Mouse (Mus musculus) left cerebral cortex, adult 18-20 months (tissue): Measurements from ENCODE around the gene Gna12. TPM values are rescaled to one million over a fixed set of nuclear protein-coding genes. Genes with fewer than 3 reads are reported as not detected.

Experiments used
- DNase-seq, 2 experiments: peaks; one replicate each; pipeline ENCODE4 v3.0.0; 2021 to 2022; ENCODE audit warnings: low spot score in 2 of 2, mixed read lengths in 1 of 2
- long read RNA-seq, 2 experiments: library from polyadenylated mRNA; stranded (forward); transcript quantifications; one replicate each; pipeline ENCODE4 v2.0.0; 2021
- total RNA-seq, 2 experiments: library from RNA; stranded (reverse); gene quantifications; 2 replicates each; pipeline ENCODE4 v1.2.3; 2021

The Gna12 gene
- 10 to 100 TPM; 61.3 to 71.0 TPM for total RNA-seq
- long read RNA-seq, experiment 1, transcript Gna12-201 (4 exons, 3,416 nt), result major isoform, 138 of 170 reads
- long read RNA-seq, experiment 1, partial matches to known transcripts, result 7 of 170 reads
- long read RNA-seq, experiment 1, other reads (novel, unspliced or antisense), result 25 of 170 reads
- long read RNA-seq, experiment 2, transcript Gna12-201 (4 exons, 3,416 nt), result major isoform, 82 of 114 reads
- long read RNA-seq, experiment 2, partial matches to known transcripts, result 2 of 114 reads
- long read RNA-seq, experiment 2, other reads (novel, unspliced or antisense), result 30 of 114 reads

DNA sequence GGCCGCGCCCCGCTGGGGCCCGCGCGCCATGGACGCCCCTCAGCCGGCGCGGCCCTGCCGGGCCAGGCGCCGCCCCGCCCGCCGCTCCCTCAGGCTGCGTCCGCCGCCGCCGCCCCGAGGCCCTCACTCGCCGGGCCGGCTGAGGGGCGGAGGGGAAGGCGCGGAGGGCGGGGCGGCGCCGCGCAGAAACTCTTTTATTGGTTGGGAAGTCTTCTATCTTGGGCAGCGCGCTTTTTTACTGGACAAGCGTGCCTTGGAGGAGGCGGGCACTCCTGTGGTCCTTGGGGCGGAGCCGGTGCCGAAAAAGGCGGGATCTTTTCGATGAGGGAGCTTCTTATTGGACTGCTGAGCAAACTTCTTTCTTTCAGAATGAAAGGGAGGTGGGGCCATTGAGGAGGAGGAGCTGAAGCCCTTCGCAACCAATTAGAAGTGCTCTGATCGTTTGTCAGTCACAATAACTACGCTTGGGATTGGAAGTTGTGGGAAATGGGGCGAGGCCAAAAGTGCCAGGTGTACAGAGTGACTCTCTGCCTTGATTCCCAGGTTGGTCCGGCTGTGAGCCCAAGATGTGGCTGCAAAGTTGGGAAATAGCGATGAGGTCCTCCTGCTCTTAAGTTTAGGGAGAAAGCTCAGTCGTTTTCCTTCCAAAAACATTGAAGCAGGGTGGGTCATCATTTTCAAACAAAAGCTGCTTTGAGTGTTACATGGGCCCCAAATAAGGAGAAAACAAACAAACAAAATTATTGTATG, at the start of gene Gna12:
Gene Gna12 (minus strand): TSS at position 118 of the 750 bp plus-strand sequence.
- peak; percentile 94 to 97 for DNase-seq

DNA sequence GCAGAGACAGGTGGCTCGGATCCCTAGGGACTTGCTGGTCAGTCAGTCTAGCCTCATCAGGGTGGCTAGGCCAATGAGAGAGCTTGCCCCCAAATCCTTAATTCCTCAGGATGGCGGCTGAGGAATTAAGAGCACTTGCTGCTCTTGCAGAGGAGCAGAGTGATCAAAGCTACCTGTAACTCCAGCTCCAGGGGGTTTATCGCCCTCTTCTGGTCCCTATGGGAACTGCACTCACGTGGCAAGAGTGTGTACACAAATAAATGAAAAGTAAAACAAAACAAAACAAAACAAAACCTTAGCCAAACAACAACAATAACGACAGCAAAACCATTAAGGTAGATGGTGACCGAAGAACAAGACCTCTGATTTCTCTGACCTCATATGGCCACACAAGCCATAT, 48.4 kb upstream of the Gna12 start:
- DNase-seq, result no peak

DNA sequence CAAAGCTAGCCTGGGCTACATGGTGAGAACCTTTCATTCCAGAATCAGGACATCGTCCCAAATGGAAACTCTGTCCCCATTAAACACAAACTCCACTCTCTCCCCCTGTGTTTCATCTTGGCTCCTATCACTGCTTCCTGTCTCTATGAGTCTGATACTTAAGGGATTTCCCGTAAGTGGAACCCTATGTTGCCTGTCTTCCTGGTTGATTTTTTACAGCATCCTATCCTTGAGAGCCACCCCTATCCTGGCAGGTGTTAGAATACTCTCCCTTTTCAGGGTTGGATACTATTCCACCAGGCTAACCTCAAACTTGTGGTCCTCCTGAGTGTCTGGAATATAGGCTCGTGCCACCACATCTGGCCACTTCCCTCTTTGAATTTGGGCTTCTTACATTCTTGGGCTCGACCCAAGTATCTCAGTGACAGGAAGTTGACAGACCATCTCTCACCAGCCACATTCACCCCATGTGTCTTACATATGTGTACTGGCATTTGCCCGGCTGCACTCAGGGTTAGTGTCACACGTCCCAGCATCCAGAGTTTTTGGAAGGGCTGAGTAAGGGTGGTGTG, 43.6 kb upstream of the Gna12 start:
- DNase-seq, result no peak

DNA sequence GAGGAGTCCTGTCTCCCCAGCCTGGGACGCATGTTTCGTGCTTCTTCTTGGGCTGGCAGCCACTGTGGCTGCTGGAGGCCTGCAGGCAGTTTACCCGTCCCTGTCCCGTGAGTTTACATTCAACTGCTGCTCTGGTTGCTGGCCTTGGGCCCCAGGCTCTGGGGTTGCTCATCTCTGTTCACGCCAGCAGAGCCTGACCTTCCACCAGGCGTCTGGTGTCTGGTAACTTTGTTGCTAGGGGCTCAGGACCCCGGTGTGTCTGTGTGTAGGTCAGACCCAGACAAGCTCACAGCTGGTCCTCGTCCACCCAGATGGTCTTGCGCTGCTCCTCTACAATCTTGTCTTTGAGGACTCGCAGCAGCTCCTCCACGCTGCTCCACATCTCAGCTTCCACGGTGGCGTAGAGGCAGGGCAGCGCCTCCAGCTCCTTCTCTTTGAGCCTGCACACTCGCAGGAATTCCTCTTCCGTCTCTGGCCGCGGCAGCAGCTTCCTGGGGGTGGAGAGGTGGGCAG, 42.9 kb upstream of the Gna12 start:
- DNase-seq, result peak; percentile 26 to 58

DNA sequence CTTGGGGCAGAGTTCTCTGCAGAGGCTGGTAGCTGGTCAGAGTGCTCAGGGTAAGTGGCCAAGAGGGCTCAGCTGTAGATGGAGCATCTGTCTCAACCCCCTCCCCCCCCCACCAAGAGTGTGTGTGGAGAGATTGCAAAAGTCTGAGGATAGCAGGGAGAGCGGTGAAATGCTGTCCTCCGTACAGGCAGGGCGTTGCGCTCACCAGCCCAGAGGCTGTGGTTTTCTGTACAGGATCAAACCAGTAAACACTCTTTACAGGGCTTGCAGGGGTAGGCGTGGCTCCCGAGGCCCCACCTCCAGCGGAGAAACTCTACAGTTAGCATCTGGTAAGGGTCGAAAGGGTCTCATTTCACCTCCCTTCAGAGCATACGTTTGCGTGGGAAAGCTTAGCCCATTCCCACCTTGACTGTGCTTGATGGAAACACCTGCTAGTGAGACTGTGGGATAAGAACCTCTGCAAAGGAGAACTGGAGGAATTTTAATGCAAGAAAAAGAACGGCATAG, 42.4 kb upstream of the Gna12 start:
- DNase-seq, result no peak

DNA sequence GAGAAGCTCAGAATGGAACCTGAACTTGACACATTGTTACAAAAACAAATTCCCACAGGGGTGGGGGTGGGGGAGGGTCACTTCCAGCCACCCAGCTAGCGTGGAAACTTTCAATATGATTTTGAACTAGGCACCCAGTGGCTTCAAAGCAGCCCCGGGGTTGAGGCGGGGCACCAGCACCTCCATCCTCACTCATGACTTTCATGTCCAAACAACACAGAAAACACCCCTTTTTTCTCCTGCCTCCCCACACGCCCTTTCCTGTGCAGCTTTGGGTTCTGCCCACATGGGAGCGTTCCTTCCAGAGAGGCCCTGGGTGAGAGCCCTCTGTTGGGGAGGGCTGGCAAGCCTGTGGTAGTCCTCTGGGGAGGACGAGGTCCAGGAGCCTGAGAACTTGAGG, 41.0 kb upstream of the Gna12 start:
- DNase-seq, result no peak

DNA sequence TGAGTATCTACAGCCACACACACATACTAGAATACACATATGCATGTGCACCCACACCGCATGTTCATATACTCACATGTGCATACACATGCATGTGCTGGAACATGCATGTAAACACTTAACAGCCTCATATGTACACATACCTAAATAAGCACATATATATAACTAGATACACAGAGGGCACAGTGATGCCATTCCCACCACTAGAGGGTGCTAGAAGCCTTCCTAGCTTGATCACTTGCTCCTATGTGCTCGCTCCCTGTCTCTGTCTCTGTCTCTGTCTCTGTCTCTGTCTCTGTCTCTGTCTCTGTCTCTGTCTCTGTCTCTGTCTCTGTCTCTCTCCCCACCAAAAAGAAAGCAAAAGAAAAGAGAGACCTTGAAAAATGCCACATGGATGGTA, 38.8 kb upstream of the Gna12 start:
- DNase-seq, result peak; percentile 58 to 77

DNA sequence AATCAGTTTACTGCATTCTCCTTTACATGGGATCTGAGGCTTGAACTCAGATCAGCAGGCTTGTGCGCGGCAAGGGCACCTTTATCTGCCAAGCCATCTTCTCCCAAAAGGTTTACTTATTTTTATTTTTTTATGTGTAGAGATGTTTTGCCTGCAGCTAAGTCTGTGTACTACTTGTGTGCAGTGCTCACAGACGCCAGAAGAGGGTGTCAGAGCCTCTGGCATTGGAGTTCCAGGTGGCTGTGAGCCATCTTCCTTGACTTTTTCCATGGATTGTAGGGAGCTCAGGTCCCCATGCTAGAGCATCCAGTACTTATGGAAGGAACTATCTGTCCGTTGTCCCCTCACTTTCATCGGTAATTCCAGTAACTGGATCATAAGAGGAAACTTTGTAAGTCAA, 29.5 kb upstream of the Gna12 start:
- no peak for DNase-seq

DNA sequence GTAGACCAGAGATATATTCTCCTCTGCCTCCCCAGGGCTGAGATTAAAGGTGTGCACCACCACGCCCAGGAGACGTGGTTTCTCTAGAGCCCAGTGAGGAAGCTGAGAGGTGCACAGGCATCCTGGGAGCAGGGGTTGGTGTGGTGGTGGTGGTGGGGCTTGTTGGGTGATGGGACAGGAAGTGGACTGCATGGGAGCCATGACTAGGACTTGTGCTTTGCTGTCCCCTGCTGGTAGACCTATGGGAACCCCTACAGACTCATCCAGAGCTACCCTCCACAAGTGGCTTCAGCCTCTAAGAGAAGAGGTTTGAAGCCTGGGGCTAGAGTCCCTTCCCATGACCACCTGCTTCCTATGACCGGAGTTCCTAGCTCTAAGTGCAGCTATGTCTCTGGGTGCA, 28.1 kb upstream of the Gna12 start:
- no peak for DNase-seq

DNA sequence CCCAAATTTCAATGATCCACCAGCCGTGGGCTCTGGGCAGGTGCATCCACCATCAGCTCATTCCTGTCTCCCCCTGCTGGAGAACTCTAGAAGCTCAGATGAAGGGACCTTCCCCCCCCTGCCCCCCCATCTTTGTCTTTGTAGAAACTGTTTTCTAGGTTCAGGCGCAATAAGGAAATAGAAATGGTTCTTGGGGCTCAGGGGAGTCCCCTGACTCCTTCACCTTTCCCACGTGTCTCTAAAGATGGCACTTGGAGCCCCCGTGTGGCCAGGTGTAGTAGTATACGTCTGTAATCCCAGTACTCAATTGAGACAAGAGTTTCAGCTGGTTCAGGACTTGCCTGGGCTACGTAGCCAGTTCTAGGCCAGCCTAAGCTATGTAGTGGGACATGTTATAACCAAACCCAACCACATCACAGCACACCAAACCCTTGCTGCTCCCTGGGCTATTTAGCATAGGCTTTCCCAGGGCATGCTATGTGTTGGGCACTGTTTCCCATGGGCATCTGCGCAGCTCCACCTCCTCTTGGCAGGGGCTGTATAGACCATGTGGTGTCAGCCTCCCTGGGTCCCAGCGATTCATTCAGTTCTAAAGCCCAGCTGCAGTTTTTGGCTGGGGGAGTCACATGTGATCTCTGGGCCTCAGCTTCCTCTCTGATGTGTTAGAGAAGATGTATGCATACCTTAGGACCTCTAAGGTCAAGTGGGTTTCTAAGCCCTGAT, 27.4 kb upstream of the Gna12 start:
- no peak for DNase-seq

DNA sequence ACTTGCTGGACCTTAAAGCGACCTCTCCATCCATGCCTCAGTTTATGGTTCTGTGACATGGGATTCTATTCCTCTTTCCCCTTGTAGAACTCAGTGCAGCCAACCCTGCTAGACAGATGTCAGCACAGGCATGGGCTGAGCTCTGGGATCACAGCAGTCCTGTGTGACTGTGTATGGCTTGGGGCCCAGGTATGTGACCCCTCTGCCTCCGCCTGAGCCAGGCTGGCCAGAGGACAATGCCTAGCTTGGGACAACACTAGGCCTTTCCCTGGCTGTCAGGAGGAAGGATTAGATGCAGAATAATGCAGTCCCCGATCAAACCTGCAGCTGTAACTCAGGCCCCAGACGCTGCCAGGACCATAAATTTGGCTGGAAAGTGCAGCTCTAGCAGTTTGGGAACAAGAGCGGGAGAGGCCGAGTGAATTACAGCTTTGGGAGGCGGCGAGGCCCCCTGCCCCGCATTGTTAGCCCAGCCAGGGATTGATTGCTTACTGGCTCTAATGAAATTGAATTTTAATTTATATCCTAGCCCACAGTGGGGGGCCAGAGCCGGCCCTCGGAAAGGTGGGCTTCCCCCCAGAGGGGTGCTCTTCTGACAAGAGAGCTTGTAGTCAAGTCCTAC, 25.8 kb upstream of the Gna12 start:
- no peak for DNase-seq

DNA sequence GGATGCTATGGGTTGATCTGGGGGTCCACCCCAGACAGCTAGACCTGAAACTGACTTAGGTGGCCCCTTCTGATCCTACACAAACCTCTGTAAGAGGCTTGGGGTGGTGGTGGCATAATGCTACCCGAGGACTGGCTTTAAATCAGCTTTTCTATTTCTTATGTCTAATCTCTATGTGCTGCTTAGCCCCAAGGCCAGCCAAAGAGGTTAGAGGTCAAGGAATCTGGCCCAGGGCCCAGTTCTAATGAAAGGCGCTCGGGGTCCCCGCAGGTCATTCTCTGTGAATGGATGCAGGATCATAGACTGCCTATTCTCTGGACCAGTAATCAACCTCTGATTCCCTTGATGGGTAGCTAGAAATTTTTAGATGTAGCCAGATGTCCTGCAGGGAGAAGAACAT, 24.5 kb upstream of the Gna12 start:
- no peak for DNase-seq

DNA sequence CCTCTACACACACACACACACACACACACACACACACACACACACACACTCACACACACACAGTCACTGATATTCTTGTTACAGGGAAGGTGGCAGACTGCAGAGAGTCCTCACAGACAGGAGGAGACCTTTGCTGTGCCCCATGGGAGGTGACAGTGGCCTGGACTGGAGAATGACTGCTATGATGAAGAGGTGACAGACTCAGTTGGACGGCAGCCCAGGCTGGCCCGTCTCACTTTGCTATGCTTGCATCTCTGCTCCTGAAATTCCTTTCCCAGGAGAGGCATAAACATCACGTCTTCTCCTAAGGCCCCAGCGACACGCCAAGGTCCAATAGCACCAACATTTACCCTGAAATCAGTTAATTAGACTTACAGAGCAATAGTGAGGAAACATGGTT, 23.5 kb upstream of the Gna12 start:
- DNase-seq, result no peak

DNA sequence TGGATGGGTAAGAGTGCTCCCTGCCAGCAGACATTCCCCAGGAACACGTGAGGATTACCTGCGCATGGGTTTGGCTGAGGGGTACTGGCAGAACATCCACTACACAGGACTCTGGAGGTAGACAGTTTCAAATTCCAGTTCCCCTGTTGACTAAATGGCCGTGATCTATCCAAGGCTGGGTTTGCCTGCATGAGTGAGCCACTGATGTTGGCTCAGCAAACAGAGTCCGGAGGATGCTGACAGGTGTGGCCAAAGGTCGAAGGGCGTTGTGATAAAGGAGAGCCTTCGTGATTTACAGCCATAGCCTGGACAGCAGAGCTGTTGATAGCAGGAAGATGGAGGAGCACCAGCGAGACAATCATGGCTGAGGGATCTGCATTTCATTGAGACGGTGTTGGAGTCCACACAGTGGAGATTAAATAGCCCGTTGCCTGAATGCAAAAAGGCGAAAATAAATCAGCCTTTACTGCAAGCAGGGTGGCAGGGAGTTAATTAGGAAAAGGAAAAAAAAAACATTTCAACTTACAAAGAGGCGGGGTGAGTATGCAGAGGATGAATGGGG, 22.3 kb upstream of the Gna12 start:
- DNase-seq, result no peak

DNA sequence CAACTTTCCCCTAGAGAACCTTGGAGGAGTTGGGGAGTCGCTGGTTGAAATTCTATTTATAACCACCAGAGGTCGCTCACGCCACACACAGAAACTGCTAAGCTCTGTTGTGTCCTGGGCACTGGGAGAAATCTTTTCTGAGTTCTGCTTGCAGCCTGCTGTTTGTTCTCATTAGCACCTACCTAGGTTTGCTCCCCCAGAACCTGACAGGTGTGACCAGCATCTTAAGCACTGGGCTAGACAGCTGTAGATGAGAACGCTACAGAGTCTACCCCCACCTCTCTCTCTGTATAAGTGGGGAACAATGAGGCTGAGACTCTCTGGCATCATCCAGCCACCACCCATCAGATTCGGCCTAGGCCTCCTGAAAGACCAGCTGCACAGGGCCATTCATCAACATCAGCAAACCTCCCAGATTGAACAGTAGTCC, 17.1 kb upstream of the Gna12 start:
- DNase-seq, result peak; percentile 36 to 44

DNA sequence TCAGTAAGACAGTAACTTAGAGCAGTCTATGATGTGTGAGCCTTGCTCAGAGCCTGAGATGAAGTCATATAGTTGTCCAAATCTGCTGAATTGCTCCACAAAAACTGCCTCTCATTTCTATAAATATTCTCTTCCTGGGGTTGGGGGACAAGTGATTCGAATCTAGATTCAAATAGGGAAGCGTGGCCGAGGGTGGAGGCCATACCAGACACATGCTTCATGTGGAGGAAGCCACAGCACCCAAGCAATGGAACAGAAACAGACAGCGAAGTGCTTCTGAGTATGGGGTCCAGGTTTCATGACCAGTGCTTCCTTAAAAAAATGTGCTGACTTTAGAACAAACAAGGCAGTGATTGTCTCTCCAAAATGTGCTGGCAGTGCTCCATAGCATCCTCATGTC, 11.7 kb upstream of the Gna12 start:
- DNase-seq, result no peak

DNA sequence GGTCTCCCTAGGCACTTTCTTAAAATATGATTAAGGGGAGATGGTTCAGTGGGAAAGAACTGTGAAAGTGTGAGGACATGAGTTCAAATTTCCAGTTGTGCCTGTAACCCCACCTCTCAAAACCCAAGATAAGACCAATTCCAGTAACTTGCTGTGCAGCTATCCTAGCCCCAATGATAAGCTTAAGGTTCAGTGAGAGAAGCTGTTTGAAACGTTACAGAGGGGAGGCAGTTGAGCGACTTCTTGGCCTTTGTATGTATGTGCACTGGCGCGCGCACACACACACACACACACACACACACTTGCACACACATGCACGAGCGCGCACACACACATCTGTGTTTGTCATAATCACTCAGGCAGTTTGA, 817 bp upstream of the Gna12 start:
- DNase-seq, result no peak

DNA sequence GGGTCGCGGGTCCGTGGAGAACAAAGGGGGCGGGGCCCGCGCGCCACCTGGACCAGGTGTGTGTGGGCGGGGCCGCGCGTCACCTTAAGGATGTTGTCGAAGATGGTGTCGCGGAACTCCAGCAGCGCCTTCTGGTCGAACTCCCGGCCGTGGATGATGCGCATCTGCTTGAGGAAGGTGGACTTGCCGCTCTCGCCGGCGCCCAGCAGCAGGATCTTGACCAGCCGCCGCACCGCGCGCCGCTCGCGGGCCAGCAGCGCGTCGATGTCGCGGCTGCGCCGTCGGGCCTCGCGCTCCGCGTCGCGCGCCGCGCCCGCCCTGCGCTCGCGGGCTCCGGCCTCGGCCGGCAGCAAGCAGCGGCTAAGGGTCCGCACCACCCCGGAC, 328 bp downstream of the Gna12 start:
- DNase-seq, result peak; percentile 40 to 45

DNA sequence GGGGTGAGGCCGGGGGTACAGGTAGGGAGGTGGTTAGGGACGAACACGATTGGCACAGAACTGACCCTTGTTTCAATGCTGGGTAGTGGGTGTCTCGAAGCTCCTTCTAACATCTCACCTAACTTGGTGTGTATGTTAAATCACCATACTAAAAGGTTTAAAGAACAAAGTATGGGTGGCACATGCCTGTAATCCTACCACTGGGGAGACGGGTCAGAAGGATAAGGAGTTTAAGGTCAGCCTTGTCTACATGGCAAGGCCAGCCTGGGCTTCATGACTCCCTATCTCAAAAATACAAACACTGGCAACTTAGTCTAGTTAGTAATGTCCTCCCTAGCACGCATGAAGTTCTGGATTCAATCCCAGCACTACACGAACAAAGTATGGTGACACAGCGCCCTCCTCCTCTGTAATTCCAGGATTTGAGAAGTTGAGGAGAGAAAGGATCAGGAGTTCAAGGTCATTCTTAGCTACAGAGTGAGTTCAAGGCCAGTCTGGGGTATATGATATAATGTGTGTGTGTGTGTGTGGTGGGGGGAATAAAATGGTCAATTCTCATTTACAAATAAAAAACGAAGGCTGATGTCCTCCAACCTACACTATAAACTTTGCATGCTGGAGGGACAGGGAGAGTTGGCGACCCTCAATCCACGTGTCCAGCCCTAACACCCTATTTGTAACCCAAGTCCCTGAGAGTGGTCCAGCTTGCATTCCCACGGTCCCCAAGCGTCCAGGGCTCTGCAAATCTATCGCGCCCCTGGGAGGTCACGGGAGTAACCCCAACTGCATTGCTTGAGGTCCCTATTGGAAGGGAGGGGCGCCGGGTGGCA, 935 bp downstream of the Gna12 start:
- DNase-seq, result no peak

DNA sequence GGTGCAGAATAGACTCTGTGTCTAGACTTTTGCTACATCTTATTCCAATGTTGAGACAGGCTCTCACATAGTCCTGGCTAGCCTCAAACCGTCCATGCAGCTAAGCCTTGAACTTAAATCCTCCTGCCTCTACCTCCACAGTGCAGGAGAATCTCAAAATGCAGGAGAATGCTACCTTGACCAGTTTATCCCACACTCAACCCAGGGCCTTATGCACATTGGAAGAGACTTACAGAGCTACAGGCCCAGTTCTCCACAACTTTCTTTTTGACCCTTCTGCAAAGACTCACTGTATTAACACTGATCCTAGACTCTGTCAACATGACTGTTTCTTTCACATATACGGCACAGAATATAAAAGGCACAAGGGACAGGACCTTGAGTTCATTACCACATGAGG, 1.9 kb downstream of the Gna12 start:
- DNase-seq, result no peak
